Mouse (Mus musculus) spleen, adult 12 weeks (tissue): ENCODE data around the gene Mmp7.

ENCODE experiments used
- DNase-seq: peaks from one replicate; pipeline ENCODE4 v3.0.0; 2022; ENCODE audit warnings: low spot score

Mmp7 gene

DNA sequence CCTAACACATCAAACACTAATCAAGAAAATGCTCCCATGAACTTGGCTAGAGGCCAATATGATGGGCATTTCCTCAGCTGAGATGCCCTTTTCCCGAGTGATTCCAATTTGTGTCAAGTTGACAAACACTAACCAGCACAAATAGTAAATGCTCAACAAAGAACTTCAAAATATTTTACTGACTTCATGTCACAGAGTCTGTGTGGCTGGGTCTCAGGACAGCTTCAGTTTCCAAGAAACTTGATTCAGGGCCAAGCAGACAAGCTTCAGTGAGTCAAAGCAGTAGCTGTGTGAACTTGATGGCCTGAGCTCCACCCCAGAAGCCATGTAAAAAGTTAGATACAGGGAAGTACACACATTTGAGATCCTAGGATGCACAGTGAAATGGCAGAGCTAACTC is 52.3 kb downstream of the Mmp7 start:
- no peak for DNase-seq

DNA sequence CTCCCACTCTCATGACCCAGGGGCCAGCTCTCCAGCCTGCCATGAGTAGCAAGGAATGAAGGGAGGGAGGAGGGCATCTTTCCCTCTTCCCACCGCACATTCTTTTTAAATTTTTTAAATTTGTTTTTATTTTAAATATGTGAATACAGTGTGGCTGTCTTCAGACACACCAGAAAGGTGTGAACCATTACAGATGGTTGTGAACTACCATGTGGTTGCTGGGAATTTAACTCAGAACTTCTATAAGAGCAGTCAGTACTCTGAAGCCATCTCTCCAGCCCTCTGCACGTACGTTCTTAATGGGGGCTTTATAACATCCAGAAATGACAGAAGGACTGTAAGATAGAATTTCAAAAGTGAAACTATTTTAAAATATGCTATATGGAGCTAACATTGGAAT is 57.0 kb downstream of the Mmp7 start:
- no peak for DNase-seq
